Mouse (Mus musculus): ENCODE results near the gene Sik3.
"Not testable (repeated sequence)": the region's sequence is repeated elsewhere in the genome, so short reads cannot be mapped to it uniquely, and the experiment has no call there.

The Sik3 gene

GRCm38 (mm10) chr9:46151704-46152040 lies 139.1 kb downstream of the Sik3 start:
- DNase-seq (ENCODE audit: low read depth, low spot score), result peak; percentile 39

- DNase-seq (ENCODE audit: low read depth, low spot score), result no peak
These were observed 139.7 kb downstream of the Sik3 start for GRCm38 (mm10) chr9:46152067-46153015.

DNA sequence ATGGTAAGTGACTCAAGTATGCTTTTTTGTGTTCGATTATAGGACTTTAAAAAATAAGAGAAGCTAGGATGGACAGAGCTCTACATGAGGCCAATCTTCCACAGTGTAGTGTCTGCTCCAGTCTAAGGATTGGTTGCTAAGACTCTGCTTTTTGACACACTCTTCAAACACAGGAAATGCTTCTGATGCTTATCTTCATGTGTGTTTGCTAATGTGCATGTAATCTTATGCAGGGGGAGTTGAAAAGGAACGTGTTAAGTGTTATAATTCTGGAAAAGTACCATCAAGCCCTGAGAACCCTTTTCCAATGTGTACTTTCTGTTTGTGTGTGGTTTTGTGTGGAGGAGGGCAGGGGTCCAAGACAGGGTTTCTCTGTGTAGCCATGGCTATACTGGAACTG lies 141.8 kb downstream of the Sik3 start:
- DNase-seq (ENCODE audit: low read depth, low spot score), result peak; percentile 78

DNA sequence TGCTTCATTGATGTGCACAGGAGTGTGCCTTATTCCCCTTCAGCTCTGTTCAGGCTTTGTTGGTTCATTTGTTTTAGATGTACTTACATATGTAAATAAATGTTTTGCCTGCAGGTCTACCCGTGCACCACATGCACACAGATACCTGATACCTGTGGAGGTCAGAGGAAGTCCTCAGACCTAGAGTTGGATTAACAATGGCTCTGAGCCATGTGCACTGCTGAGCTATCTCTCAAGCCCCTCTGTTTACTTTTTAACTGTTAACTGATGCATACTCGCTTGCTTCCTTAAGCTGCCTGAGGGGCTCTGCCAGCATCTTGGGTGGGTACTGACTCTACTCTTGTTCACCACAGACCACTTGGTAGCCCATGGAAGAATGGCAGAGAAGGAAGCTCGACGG lies 142.4 kb downstream of the Sik3 start:
- DNase-seq (ENCODE audit: low read depth, low spot score), result no peak

GRCm38 (mm10) chr9:46155818-46156217 lies 143.2 kb downstream of the Sik3 start:
- not testable (repeated sequence) for DNase-seq (ENCODE audit: low read depth, low spot score)

- no peak for DNase-seq (ENCODE audit: low read depth, low spot score)
These were observed 144.1 kb downstream of the Sik3 start for GRCm38 (mm10) chr9:46156711-46157110.

GRCm38 (mm10) chr9:46158273-46158813 lies 145.7 kb downstream of the Sik3 start:
- no peak for DNase-seq (ENCODE audit: low read depth, low spot score)

- DNase-seq (ENCODE audit: low read depth, low spot score), result no peak
These were observed 150.8 kb downstream of the Sik3 start for GRCm38 (mm10) chr9:46163430-46163829.

DNA sequence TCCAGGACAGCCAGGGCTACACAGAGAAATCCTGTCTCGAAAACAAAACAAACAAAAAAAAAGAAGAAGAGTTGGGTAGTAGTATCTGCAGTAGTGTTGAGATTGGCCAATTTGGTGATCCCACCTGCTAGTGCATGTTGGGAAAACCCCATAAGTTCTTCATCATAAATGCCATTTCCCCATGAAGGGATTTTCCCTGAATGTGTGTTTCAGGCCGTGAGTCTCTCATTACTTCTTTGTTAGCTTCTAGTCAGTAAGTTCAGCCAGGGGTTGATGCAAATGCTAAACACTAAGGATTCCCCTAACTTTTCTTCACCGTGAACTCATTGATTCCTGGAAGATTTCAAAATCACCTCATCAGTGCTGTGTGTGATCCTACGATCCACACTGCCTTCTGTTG lies 156.2 kb downstream of the Sik3 start:
- DNase-seq (ENCODE audit: low read depth, low spot score), result peak; percentile 63

DNA sequence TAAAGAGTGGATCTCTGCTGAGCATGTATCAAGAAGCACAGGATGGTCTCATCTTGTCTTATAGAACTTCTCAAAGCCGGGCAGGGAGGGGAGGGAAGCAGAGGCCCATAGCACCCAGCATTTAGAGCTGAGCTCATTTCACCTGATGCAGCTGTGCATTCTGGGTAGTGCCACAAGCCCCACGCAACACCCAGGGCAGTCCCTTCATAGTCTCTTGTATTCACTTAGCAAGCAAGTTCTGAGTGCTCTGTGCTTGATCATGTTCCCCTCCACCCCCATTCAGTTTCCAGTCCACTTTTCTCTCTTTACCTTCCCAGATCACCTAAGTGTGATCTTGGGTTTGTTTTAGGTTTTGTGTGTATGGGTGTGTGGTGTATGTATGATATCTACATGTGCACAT lies 159.6 kb downstream of the Sik3 start:
- DNase-seq (ENCODE audit: low read depth, low spot score), result peak; percentile 69

DNA sequence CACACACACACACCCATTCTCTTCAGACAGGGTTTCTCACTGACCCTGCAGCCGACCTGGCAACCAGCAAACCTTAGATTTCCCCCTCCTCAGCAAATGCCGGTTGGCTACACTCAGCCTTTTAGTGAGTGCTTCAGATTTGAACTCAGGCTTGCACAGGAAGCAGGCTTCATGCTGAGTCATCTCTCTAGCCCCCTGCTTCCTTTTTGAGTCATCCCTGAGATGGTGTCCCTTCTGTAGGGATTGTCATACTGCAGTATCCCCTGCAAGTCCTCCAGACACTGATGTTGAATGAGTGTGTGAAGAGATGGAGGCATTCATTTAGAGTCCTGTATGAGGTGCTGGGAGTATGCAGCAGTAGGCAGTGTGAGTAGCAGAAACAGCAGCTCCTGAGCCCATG lies 160.3 kb downstream of the Sik3 start:
- peak; percentile 78 for DNase-seq (ENCODE audit: low read depth, low spot score)

DNA sequence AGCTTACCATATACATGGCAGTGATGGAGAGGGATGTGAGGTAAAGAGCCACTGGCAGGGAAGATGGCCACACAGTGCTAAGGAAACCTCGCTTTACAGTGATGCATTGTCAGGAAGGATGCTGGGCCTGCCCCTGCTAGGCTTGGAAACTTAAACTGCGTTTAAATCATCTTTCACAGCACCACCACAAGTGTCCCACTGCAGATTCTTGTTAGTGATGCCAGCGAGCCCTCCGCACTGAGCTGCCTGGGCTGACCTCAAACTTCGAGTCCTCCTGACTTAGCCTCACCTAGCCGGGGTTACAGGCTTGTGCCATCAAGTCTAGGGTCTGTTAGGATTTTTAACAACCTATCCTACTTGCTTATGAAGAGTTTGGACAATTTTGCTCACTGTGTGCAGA lies 161.3 kb downstream of the Sik3 start:
- DNase-seq (ENCODE audit: low read depth, low spot score), result peak; percentile 53

DNA sequence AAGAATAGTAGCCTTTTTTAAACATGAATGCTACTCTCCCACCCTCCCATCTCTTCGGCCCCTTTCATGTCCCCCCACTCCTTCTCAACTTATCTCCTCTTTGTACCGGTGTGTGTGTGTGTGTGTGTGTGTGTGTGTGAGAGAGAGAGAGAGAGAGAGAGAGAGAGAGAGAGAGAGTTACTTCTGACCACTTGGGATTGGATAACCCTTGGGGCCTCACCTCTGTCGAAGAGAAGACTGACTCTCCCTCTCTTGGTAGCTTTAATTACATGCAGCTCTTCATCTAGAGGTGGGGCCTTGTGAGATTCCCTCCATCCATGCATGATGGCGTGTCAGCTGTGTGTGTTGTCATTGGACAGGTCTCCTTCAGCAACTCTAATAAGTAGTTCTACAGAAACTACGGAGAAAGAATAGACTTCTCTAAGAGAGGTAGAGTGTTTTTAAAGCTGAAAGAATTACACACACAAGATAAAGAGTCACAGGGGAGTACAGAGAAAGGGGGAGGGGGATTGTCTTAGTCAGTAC lies 162.2 kb downstream of the Sik3 start:
- peak; percentile 74 for DNase-seq (ENCODE audit: low read depth, low spot score)

DNA sequence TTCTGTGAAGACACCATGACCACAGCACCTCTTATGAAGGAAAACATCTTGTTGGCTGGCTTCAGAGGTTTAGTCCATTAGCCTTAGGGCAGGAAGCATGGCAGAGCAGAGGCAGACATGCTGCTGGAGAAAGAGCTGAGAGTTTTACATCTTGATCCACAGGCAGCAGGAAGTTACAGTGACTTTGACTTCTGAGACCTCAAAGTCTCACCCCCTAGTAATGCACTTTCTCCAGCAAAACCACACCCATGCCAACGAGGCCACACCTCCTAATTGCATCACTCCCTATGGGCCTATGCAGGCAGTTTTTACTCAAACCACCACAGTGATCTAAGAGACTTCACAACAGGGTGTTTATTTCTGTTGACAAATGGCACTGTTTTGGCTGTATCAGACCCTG lies 162.7 kb downstream of the Sik3 start:
- DNase-seq (ENCODE audit: low read depth, low spot score), result peak; percentile 96

GRCm38 (mm10) chr9:46175938-46176375 lies 163.3 kb downstream of the Sik3 start:
- peak; percentile 90 for DNase-seq (ENCODE audit: low read depth, low spot score)

GRCm38 (mm10) chr9:46176613-46177012 lies 164.0 kb downstream of the Sik3 start:
- peak; percentile 86 for DNase-seq (ENCODE audit: low read depth, low spot score)

DNA sequence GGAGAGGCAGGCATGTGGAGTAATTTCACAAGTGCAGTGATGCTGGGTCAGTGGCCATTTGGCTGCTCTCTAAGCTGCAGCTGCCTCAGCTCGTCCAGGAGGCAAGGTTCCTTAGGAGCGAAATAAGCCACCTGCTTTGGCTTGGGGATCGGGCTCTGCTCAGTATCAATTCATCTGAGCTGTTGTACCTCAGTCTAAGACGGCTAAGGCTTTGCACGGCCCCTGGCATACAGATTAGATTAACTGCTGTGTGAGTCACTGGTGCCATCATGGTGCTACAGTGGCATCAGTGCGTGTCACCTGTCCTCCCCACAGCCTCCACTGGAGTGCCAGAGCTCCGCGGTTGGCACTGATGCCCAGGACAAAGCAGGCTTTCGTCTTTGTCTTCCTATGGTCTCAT lies 166.0 kb downstream of the Sik3 start:
- DNase-seq (ENCODE audit: low read depth, low spot score), result no peak

GRCm38 (mm10) chr9:46181297-46181696 lies 168.7 kb downstream of the Sik3 start:
- DNase-seq (ENCODE audit: low read depth, low spot score), result peak; percentile 22

DNA sequence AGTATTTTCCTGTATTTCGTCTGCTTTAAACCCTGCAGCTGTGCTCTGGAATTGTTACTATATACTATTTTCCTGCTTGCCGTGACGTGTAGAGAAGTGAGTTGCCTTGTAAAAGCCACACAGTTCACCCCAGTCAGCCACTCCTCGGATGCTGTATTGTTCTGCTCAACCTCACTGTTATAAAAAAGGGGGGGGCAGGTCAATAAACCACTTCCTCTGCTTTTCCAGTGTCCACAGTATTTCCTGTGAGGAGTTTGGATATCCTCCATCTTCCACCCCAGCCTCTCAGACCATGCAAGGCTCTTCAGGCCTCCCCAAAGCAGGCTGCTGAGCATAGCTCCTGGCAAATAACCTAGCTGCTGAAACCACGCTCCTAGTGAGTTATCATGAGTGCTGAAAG lies 171.9 kb downstream of the Sik3 start:
- DNase-seq (ENCODE audit: low read depth, low spot score), result no peak

DNA sequence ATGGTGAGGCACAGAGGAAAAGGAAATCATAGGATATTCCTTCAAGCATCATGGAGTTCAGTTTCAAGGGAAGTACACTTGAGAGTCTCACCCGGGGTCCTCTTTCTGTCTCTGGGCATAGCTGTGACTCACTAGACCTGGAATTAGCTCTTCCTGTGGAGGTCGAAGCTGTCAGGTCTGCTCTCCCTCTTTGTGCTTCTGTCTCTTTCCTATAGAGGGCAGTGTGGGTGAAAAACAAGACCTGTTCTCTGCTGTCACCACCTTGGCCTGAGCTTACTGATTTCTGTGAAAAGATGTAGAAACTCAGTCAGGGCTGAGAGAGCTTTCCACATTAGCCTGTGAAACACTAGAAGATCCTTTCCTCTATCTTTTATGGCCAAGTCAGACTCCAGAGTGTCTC lies 172.6 kb downstream of the Sik3 start:
- DNase-seq (ENCODE audit: low read depth, low spot score), result peak; percentile 70

DNA sequence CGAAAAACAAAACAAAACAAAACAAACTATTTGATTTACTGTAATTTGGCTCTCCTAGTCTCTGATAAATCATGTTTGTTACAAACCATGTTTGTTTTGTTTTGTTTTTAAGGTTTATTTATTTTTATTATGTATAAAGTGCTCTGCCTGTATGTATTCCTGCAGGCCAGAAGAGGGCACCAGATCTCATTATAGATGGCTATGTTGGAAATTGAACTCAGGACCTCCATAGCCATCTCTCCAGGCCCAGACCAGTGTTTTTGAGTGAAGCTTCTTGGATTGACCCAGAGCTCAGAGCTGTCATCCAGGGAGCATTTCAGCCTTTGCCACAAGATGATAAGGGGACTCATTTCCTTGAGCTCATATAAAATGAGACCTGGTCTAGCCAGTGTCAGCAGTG lies 173.8 kb downstream of the Sik3 start:
- DNase-seq (ENCODE audit: low read depth, low spot score), result peak; percentile 25

DNA sequence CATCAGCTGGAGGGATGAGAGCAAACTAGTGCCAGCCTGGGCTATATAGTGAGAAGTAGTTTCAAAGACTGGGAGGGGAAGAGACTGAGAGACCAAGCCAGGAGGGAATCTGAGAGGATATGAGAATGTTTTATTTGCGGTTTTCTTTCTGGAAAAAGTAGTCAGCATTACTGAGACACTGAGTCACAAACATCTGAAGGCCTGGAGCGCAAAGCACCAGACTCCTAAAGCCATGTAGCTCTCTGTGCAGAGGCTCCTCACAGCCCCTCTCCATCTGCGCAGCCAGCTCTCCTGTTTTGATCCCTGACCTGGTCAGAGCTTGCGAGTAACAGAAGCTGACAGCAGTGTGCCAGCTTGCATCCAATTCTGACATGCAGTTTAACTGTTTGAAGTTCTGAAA lies 175.8 kb downstream of the Sik3 start:
- DNase-seq (ENCODE audit: low read depth, low spot score), result no peak

DNA sequence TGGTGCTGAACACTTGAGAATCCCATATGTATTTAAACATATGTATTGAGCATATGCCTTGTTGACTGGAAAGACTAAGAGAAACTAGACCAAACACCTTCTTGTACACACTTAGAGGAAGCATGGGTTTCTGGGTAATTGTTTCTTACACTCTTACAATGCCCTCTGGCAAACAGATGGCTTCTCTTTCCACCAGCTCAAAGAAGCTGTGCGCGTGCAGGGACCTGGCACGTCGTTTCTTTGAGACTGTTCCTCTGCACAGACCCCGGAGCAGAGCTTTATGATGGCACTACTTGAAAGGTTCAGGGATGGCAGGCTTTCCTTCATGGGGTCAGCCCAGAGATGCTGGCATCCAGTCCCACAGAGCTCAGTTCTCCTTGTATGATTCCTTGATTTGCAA lies 176.3 kb downstream of the Sik3 start:
- DNase-seq (ENCODE audit: low read depth, low spot score), result no peak

Data from CD4-positive helper T cell, adult 2 months (primary cell).